Mouse (Mus musculus): ENCODE results near the gene Zfp575. TPM values are rescaled to one million over a fixed set of nuclear protein-coding genes. Genes with fewer than 3 reads are reported as not detected.

The Zfp575 gene
- polyA plus RNA-seq, 1 experiment from 2014 or later, result 18.1 TPM

Other genes starting within 250 kb of the Zfp575 start
- not detected in 2 replicates for gene Lypd5, start 238.4 kb downstream of the Zfp575 start, polyA plus RNA-seq (2015; fragmentation: Nextera tagmentation; extraction: Ambion mirVana)
- gene Kcnn4, start 217.4 kb downstream of the Zfp575 start, polyA plus RNA-seq (2015; fragmentation: Nextera tagmentation; extraction: Ambion mirVana), result 0.92 and 1.1 TPM in 2 replicates
- 38.4 and 40.3 TPM in 2 replicates for gene Smg9, start 188.0 kb downstream of the Zfp575 start, polyA plus RNA-seq (2015; fragmentation: Nextera tagmentation; extraction: Ambion mirVana)
- not detected in 2 replicates for gene Irgc1, start 135.3 kb downstream of the Zfp575 start, polyA plus RNA-seq (2015; fragmentation: Nextera tagmentation; extraction: Ambion mirVana)
- 1.6 and 1.9 TPM in 2 replicates for gene Plaur, start 125.2 kb downstream of the Zfp575 start, polyA plus RNA-seq (2015; fragmentation: Nextera tagmentation; extraction: Ambion mirVana)
- 79.2 and 81.1 TPM in 2 replicates for gene Cadm4, start 105.6 kb downstream of the Zfp575 start, polyA plus RNA-seq (2015; fragmentation: Nextera tagmentation; extraction: Ambion mirVana)
- gene Zfp428, start 80.6 kb downstream of the Zfp575 start, polyA plus RNA-seq (2015; fragmentation: Nextera tagmentation; extraction: Ambion mirVana), result 336 and 344 TPM in 2 replicates
- 2.1 and 2.2 TPM in 2 replicates for gene AC161166.1, start 75.2 kb downstream of the Zfp575 start, polyA plus RNA-seq (2015; fragmentation: Nextera tagmentation; extraction: Ambion mirVana)
- gene Irgq, start 57.0 kb downstream of the Zfp575 start, polyA plus RNA-seq (2015; fragmentation: Nextera tagmentation; extraction: Ambion mirVana), result 31.8 and 33.2 TPM in 2 replicates
- not detected in 2 replicates for gene Pinlyp, start 41.5 kb downstream of the Zfp575 start, polyA plus RNA-seq (2015; fragmentation: Nextera tagmentation; extraction: Ambion mirVana)
- 67.1 and 76.5 TPM in 2 replicates for gene Xrcc1, start 41.4 kb downstream of the Zfp575 start, polyA plus RNA-seq (2015; fragmentation: Nextera tagmentation; extraction: Ambion mirVana)
- 25.4 and 25.8 TPM in 2 replicates for gene Ethe1, start 98 bp downstream of the Zfp575 start, polyA plus RNA-seq (2015; fragmentation: Nextera tagmentation; extraction: Ambion mirVana)
- gene Phldb3, start 23.1 kb upstream of the Zfp575 start, polyA plus RNA-seq (2015; fragmentation: Nextera tagmentation; extraction: Ambion mirVana), result not detected in 2 replicates
- 0.31 and 0.49 TPM in 2 replicates for gene Lypd3, start 48.9 kb upstream of the Zfp575 start, polyA plus RNA-seq (2015; fragmentation: Nextera tagmentation; extraction: Ambion mirVana)
- 0.17 TPM in 1 of 2 replicates, not detected in the other for gene Tex101, start 89.0 kb upstream of the Zfp575 start, polyA plus RNA-seq (2015; fragmentation: Nextera tagmentation; extraction: Ambion mirVana)
- gene BC049730, start 121.6 kb upstream of the Zfp575 start, polyA plus RNA-seq (2015; fragmentation: Nextera tagmentation; extraction: Ambion mirVana), result not detected in 2 replicates
- not detected in 2 replicates for gene Gm4763, start 139.3 kb upstream of the Zfp575 start, polyA plus RNA-seq (2015; fragmentation: Nextera tagmentation; extraction: Ambion mirVana)
- 0.27 and 0.57 TPM in 2 replicates for gene Cd177, start 172.7 kb upstream of the Zfp575 start, polyA plus RNA-seq (2015; fragmentation: Nextera tagmentation; extraction: Ambion mirVana)
- 0.18 TPM in 1 of 2 replicates, not detected in the other for gene Ceacam10, start 189.6 kb upstream of the Zfp575 start, polyA plus RNA-seq (2015; fragmentation: Nextera tagmentation; extraction: Ambion mirVana)